Mouse (Mus musculus) skeletal muscle tissue, adult 2 months (tissue): Measurements from ENCODE around the gene Lima1.
"Not testable (repeated sequence)": the region's sequence is repeated elsewhere in the genome, so short reads cannot be mapped to it uniquely, and the experiment has no call there.

Experiments
- DNase-seq: peaks from one replicate; pipeline ENCODE4 v3.0.0-alpha.2; 2012; ENCODE audit warnings: low read depth, low spot score

Lima1 gene

DNA sequence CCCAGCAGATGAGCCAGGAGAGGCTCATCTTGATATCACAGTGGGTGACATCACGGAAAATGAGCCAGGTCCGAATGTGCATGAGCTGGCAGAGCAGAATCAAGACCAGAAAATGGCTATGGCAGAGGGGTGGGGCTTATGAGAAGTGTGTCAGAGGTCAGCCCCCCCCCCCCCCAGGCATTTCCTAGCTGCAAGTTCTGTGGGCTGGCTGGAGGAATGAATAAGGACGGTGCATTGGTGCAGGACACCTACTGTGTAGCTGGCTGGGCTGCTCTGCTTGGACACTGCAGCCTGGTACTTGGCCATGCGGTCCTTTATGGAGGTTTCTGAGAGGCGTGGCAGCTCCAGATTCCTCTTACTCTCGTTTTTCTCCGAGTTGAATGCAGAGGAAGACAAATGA, 69.1 kb downstream of the Lima1 start:
- no peak for DNase-seq

DNA sequence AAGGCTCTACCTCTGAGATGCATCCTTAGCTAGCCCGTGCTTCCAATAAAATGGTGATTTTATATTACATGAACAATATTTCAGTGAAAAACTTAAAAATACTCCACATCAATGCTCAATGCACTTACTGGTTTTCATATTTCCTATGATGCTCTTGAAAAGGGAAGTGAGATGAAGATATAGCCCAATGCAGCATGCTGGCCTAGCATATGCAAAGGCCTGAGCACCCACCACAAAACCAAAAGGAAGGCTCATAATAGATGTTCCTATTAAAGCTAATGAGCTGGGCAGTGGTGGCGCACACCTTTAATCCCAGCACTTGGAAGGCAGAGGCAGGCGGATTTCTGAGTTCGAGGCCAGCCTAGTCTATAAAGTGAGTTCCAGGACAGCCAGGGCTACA, 69.6 kb downstream of the Lima1 start:
- no peak for DNase-seq

DNA sequence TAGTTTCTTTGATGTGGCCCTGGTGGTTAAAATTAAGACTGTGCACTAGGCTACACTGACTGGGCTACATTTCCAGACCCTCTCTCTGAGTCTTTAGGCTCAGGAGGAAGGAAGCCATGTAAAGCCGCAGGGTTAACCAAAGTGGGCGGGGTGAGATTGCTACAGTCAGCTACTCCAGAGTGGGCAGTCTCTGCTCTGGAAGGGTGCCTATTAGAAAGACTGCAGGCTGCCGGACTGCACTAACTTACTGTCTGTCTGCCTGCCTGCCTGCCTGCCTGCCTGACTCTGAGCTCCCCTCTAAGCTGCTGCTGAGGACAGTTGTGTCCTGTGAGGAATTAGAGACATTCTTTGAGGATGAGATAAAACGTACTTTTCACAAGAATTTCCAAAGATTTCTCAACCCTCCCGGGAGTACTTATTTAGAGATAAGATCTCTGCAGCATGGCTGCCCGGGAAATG, 72.0 kb downstream of the Lima1 start:
- peak; percentile 45 for DNase-seq

DNA sequence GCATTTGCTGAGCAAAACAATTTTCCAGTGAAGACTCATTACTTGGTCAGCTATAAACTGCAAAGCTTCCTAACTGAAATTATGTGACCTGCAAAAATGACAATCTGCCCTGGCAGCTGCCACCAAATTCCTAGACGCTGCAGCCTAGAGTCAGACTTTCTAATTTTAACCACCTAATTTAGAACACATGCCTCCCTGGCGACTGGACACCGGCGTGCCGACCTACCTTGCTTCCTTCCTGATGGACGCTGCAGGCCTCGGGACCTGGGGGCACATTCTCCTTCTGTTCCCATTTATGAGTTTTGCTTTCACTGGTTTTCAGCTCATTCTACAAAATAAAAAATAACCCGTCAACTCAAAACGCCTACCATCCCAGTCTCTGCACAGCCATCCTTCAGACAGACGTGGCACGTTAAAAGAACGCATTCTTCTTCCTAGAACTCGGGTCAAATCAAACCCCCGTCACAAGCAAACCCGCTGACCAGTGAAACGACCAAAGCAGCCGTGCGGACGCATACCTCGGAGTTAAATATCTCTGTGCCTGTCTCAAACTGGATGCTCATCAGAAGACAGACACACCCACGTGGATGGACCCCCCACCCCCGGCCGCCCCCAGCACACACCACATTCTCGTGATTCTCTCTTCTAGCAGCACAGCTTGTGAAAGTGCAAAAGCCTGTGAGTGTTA, 73.2 kb downstream of the Lima1 start:
- no peak for DNase-seq

DNA sequence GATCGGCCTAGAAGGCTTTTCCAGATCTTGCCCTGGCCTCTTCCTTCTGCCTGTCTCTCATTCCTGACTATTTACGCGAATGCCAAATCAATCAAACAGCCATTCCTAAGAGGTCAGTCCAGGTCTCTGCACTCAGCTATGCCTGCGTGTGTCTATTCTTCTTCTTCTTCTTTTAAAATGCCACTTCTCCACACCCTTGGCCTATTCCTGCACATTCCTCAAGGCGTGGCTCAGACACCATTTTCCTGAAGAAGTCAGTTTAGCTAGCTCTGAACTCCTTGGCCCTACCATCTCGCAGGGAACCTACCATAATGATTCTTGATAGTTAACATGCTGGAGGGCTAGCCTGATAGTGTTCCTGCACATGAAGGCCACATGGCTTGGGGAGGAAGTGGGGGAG, 75.5 kb downstream of the Lima1 start:
- DNase-seq = no peak

DNA sequence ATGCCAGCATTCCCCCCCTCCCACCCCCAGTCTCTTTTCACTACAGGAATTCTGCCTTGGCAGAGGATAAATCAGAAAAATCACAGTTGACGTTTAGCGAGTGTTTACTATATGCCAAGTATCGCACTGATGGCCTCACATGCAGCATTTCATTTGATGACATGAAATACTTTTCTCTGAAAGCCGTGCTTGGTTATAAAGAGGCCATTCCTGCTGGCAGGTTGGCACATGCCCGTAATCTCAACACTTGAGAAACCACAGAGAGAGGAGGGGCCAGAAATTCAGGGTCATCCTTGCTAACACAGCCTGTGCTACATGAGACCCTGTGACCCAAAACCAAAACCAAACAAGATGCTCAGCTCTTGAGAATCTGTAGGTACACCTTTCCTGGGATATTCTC, 77.4 kb downstream of the Lima1 start:
- DNase-seq = no peak

DNA sequence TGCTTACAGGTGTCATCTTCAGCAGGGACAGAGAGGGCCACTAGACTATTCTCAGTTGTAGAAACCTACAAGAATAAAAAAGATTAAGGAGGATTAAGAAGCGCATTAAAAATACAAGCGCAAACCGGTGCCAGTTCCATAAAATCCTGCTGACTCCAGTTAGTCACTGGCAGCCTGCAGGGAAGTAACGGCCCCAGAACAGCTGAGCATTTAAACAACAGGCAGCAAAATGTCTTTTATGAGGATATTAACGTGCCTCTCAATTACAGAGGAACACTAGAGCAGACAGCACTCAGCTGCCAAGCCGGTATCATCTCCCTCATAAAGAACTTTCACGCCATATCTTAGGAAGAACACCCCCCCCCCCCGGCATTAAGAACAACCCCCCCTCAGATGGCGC, 78.5 kb downstream of the Lima1 start:
- no peak for DNase-seq

DNA sequence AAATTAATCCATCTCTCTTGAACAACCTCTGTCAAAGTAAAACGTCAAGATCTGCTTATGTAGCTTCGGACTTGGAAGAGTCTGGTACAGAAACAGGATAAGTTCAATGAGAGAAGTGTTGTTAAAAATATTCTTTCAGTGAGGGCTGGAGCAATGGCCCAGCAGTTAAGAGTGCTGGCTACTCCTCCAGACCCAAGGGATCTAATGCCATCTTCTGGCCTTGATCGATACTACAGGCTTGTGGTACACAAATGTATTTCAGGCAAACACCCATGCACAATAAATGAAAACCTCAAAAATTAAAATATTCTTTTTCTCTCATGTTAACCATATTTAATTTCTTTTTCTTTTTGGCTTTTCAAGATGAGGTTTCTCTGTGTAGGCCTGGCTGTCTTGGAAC, 79.2 kb downstream of the Lima1 start:
- DNase-seq = no peak

DNA sequence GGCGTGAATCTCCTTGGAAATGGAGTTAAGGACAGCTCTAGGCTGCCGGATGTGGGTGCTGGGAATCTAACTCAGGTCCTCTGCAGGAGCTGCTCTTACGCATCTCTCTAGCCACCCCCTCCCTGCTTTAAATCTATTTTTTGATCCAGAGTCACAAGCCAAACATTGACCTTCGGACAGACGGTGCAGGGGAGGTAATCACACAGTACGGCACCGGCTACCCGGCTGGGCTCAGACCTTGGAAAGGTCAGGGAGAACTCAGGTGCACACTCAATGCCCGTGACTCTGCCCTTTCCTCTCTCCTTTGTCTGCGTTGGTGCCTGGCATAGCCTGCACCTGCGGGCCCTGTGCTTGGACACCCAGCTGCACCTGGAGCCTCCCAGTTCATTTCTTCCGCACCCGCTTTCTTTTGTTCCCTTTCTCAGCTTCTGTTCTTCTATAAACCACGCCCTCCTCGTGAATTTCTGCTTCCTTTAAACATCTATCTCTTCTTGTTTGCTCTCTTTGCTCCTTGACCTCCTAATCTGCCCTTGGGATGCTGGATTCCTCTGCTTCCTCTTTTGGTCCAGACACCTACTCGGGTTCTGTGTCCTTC, 82.9 kb downstream of the Lima1 start:
- no peak for DNase-seq

DNA sequence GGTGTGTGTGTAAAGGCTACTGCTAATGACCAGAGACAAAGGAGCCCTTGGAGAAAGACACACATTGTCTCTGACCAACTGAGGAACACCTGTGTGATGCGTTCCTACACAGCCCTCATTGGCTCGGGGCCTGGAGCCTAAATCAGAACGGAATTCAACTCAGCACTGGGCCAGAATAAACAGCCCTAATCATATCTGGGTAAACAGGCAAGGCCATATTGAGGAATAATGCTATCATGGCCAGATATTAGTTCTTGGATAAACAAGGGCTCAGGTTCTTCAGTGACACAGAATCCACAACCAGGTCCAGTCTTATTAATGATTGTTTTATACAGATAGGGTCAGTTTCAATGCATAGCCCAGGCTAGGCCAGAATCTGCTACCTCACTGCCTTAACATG, 84.3 kb downstream of the Lima1 start:
- DNase-seq = no peak

DNA sequence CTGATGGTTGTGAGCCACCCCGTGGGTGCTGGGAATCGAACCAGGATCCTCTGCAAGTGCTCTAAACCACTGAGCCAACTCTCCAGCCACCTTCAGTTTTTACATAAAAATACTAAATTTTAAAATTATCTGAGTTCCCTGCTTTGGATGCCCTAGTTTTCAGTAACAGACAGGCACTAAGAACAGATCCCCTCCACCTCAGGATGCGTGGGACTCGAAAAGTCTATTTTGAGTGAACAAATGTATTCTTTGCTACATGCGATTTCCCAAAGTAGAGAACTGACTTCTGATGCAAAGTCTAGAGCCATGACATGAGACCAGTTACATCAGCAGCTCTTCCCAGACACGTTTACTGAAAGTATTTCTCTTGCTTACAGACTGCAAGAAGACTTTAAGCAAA, 84.8 kb downstream of the Lima1 start:
- no peak for DNase-seq

DNA sequence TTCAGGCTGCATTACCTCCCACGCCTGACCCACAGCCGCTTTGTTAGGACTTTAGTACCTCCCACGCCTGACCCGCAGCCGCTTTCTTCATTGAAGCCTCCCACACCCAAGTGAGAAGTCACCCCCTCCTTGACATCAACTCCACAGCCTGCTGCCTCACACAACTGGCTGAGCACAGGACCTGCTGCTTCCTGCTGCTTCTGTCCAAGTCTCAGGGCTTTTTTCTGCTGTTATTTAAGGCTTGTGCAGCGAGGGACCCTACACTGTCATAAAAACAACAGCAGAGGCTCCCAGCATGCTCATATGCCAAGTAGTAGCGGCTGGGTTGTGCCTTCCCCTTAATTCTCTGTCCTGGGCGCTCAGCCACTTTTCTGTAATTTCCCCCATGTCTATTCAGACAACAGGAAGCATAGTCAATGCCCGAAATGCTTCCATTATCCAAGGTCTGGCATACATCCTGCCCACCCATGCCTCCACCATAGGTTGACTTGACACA, 87.6 kb downstream of the Lima1 start:
- DNase-seq = no peak

DNA sequence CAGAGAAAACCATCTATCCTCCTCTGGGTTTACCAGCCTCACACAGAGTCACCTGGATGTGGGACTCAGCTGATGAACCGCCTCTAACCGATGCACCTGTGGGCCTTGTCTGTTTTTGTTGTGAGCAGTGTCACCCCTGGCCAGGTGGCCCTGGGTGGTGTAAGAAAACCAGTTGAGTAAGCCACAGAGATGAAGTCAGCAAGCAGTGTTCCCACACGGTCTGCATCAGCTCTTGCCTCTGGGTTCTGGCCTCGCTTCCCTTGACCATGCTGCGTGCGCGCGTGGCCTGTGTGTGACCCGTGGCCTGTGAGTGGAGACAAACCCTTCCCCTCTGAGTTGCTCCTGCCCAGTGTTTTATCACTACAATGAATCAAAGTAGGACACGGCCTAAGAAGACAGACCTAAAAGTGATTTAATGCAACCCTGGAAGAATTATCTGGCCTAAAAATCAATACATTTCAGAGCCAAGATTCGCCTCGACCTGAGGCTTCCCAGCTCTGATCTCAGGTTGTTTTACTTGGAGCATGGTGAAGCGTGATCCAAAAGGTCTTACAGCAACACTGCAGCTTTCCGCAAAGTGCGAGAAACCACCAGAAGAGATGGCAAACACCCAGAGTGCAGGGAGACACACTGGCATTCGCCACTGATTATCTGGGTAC, 96.5 kb downstream of the Lima1 start:
- no peak for DNase-seq

DNA sequence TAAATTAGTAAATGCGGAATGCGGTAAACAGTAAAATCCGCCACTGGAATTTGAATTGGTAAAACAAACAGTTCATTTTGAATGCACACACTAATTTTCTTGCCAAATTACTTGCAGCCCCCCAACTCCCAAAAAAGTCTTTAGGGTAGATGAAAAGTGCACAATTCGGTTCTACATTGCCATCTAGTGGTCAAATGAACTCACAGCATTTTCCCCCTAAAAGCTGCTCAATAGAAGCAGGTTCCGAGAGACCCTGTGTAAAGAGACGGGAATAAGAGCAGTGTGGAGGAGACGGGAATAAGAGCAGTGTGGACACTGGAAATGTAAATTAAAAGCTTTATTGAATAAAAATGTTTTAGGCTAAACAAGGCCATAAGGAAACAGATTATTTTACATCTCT, 97.1 kb downstream of the Lima1 start:
- no peak for DNase-seq

DNA sequence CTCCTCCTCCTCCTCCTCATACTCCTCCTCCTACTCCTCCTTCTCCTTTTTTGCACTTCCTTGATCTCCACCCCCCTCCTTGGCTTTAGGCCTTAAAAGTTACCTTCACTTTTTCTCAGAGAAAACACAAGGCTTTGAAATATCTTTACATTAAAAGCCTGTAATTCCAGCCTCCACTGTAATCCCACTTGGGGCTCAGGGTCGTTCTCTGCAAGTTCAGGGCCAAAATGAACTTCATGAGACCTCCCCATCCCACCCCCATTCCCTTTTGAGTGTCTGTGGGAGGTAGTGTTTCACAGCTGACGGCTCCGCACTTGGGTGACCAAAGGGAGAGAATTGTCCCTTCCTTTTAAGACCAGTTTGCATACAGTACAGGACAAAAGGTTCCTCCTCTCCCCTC, 102.3 kb downstream of the Lima1 start:
- no peak for DNase-seq

DNA sequence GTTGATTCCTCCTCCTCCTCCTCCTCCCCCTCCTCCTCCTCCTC, 102.6 kb downstream of the Lima1 start, which contains the start of gene Cers5:
Cers5 (minus strand) TSS at position 5 of the 44 bp plus-strand sequence.
- not testable (repeated sequence) for DNase-seq

DNA sequence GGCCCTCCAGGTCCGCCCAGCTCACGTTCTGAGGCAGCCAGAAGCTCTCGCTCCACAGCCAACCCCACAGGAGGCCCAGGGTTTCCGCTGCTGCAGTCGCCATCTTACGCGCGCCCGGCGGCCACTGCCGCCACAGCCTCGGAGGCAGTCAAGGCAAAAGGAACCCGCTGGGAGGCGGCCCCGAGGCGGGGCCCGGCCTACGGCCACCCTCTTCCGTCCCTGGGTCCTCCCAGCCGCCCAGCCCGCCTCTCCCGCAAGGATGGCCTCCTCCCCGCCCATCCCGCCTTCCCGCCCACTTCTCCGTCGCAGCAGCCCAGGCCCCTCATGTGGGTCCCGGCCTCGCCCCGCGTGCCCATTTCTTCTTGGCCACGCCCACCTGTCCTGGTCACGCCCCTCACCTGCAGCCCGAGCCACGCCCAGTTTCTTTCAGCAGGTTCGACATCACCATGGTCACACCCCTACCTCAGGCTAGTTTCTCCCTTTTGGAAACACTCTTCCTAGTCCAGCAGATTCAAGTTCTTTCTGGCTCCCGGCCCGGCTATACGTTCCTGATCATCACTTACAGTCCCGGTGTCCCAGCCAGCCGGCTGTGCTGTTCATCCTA, 102.9 kb downstream of the Lima1 start:
- DNase-seq = peak; percentile 78

DNA sequence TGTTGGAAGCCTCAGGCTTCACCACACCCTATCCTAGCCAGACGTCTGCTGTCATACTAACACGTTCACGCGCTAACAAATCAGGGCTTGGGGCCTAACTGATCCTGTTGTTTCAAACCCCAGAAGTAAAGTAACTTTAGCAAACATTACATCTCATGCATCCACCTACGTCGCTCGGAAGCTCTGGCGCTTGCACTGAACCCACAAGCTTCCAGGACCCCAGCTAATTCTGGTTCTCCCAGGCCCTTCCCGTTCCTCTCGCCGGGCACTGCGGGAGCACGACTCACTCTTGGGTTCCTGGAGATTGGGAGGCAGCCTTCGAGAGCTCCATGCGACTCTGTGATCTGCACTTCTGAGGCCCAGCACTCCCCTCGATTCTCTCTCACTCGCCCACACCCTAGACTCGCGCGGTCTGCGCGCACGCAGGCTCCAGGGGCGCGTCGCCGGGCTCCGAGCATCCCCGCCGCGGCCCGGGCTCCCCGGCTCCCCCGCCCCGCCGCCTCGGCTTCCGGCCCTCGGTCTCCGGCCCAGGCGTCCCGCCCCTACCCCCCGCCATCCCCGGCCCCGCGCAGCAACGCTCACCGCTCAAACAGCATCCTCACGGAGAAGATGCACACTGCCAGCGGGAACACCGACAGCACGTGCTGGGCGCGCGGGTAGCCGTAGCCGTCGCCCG, 103.5 kb downstream of the Lima1 start:
- no peak for DNase-seq

DNA sequence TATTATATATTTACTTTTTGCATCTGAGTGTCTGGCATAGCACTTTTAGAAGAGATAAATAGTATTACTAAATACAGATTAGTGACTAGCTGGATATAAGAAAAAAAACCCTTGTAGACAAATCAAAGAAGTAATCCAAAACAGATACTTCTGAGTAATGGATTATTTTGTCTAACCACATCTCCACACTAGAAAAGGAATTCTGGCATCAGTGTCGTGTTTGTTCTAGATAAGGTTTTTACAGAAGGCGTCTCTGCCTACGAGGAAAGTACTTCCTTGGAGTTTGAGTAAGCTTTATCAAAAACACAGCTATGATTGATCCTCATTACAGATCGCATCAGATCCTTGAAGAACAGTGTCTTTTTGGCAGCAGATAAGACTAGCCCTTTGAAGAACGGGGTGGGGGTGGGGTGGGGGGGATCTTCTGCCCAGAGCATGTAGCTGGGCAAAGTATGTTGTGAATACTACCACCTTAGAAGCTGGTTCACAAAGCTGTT, 104.2 kb downstream of the Lima1 start:
- DNase-seq = no peak

DNA sequence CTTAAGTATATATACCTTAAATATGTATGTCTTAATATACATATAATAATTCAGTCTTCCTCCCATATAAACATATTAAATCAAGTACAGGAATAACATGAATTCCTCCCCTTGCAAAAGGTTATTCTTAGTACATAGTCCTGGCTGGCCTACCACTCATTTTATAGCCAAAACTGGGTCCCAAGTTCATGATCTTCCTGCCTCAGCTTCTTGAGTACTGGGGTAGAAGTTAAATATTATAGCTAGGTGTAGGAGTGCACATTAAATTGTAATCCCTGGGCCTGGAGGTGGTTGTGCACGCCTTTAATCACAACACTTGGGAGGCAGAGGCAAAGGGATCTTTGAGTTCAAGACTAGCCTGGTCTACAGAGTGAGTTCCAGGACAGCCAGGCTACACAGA, 106.5 kb downstream of the Lima1 start:
- no peak for DNase-seq

DNA sequence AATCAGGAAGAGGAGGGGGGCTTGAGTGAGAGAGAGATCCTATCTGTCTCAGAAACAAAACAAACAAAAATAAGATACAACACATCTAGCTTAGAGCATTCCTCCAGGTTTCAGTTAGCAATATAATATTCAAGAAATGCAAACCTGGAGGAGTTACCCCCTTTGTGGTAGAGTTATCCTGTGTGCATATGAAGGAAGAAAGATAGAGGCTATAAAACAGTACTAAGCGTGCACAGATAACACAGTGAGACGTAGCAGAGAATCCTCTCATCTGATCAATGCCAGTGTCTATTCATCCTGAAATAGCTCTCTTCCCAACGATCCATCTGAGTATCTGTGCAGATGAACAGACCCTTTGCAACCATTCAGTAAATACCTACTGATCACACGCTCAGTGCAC, 107.8 kb downstream of the Lima1 start:
- no peak for DNase-seq

DNA sequence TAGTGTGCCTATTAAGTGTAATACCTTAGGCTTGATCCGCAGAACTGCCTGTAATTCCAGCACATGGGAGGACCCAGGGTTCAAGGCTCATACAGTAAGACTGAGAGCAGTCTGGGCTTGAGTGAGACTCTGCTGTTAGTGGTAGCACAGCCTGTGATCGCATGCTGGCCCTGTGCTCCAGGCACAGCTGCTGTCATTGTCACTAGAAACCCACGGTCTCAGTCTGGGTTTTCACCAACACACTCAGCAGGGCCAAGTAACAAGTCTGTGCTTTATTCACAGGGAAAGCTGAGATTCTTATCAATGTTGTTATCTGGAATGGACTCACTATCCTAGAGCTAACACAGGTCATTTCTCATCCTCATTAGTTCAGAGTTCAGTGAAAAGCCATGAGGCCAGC, 121.1 kb downstream of the Lima1 start:
- no peak for DNase-seq

DNA sequence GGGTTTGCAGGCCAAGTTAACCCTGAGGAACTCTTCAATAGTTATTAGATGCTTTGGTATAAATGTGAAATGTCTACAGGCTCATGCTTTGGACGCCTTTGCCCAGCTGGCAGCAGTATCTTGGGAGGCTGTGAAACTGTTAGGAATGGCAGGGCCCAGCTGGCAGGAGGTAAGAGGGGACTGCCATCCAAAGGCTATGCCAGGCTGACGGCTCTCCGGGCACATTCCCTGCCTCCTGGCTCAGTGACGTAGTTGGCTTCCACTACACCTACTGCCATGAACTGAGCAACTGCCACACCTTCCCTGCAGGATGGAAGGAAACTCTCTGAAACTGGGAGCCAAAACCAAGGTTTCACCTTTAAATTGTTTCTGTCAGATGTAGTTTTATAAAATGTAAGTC, 135.0 kb downstream of the Lima1 start:
- no peak for DNase-seq
